26 mouse cellular contexts compared by ENCODE assay signal in genomic region chr12:82173623-82174022, GRCm38 (mm10). TPM values are rescaled to one million over a fixed set of nuclear protein-coding genes. Genes with fewer than 3 reads are reported as not detected.
DNase-seq lines count a peak whose midpoint lies in the region; ATAC-seq and TF ChIP-seq lines count a peak whose summit lies in the region.
"Had no signal": no experiment of that assay in that cellular context is flagged by ENCODE, and none has a peak within 500 bp of the region (broad histone marks: within the 10 kb centered on the region; RNA-seq: fewer than 3 reads in every experiment).

No protein-coding gene starts in this region.

- no peak overlapping the region for H3K4me3 ChIP-seq in forebrain, embryonic 12.5 days (replicated peaks)
- H3K4me3 ChIP-seq in forebrain, embryonic 10.5 days: no peak overlapping the region
- H3K4me3 ChIP-seq in intestine, postnatal 0 days (ENCODE audit: low read depth, low read length): no peak overlapping the region
- no peak overlapping the region for H3K4me3 ChIP-seq in intestine, embryonic 15.5 days (replicated peaks)
- no peak overlapping the region for H3K4me3 ChIP-seq in small intestine, adult 2 months (ENCODE audit: low read depth, low read length)
- H3K4me3 ChIP-seq: embryonic facial prominence, embryonic 12.5 days; embryonic facial prominence, embryonic 15.5 days; forebrain, embryonic 13.5 days; gastrocnemius, adult 2 months; heart, embryonic 13.5 days; hindbrain, embryonic 10.5 days; hindbrain, embryonic 13.5 days had no signal

- no peak for TF ChIP-seq POLR2A in small intestine, adult 2 months (IDR thresholded peaks at IDR 0.05; ENCODE audit: low read depth, low read length)

- no peak overlapping the region for H3K9ac ChIP-seq in forebrain, embryonic 12.5 days
- no peak overlapping the region for H3K9ac ChIP-seq in intestine, postnatal 0 days (ENCODE audit: low read depth, low read length)
- H3K9ac ChIP-seq in intestine, embryonic 15.5 days: no peak overlapping the region
- H3K9ac ChIP-seq: embryonic facial prominence, embryonic 12.5 days; embryonic facial prominence, embryonic 15.5 days; forebrain, embryonic 13.5 days; forebrain, postnatal 0 days; heart, embryonic 13.5 days; hindbrain, embryonic 13.5 days had no signal

- no peaks in the 10 kb centered on the region for H3K9me3 ChIP-seq in forebrain, embryonic 12.5 days
- no peaks in the 10 kb centered on the region; the same call in 1 of the 2 replicates for H3K9me3 ChIP-seq in forebrain, embryonic 10.5 days
- no peaks in the 10 kb centered on the region for H3K9me3 ChIP-seq in intestine, postnatal 0 days (ENCODE audit: control insufficient read depth)
- H3K9me3 ChIP-seq in intestine, embryonic 15.5 days: no peaks in the 10 kb centered on the region
- H3K9me3 ChIP-seq: embryonic facial prominence, embryonic 12.5 days; embryonic facial prominence, embryonic 15.5 days; forebrain, embryonic 13.5 days; heart, embryonic 13.5 days; hindbrain, embryonic 10.5 days; hindbrain, embryonic 13.5 days had no signal

- peaks cover 5% of the 10 kb centered on the region; the same call in 1 of the 2 replicates for H3K36me3 ChIP-seq in forebrain, embryonic 12.5 days (replicated peaks)
- H3K36me3 ChIP-seq in forebrain, embryonic 10.5 days (replicated peaks): peaks cover 25% of the 10 kb centered on the region
- peaks cover 4% of the 10 kb centered on the region; the same call in 1 of the 2 replicates for H3K36me3 ChIP-seq in intestine, postnatal 0 days (ENCODE audit: control insufficient read depth, insufficient read depth)
- H3K36me3 ChIP-seq in intestine, embryonic 15.5 days: no peaks in the 10 kb centered on the region
- H3K36me3 ChIP-seq in small intestine, adult 2 months (ENCODE audit: control insufficient read depth, insufficient read depth, low read length): peaks cover 3% of the 10 kb centered on the region; the same call in 1 of the 2 replicates
- H3K36me3 ChIP-seq: embryonic facial prominence, embryonic 12.5 days; embryonic facial prominence, embryonic 15.5 days; hindbrain, embryonic 13.5 days had no signal

- no peak overlapping the region for H3K27ac ChIP-seq in forebrain, embryonic 12.5 days
- no peak overlapping the region for H3K27ac ChIP-seq in forebrain, embryonic 10.5 days
- no peak overlapping the region for H3K27ac ChIP-seq in intestine, postnatal 0 days (ENCODE audit: low read depth, low read length)
- no peak overlapping the region for H3K27ac ChIP-seq in intestine, embryonic 15.5 days
- H3K27ac ChIP-seq in small intestine, adult 2 months (ENCODE audit: insufficient read depth, low read depth, low read length): peak overlapping the region; percentile 41
- H3K27ac ChIP-seq: embryonic facial prominence, embryonic 12.5 days; embryonic facial prominence, embryonic 15.5 days; forebrain, embryonic 13.5 days; gastrocnemius, adult 2 months; heart, embryonic 13.5 days; hindbrain, embryonic 10.5 days; hindbrain, embryonic 13.5 days had no signal

- ATAC-seq in forebrain, embryonic 12.5 days (ENCODE audit: low FRiP score): no peak
- ATAC-seq in intestine, postnatal 0 days: no peak
- ATAC-seq in intestine, embryonic 15.5 days: no peak
- ATAC-seq: forebrain, embryonic 13.5 days; forebrain, postnatal 0 days; hindbrain, embryonic 16.5 days; inflammation-experienced regulatory T-cells, adult 6 months had no signal

- 0 out of 2 replicates have a peak overlapping the region, but pooled peaks have one; percentile 5 for H3K4me2 ChIP-seq in forebrain, embryonic 12.5 days
- H3K4me2 ChIP-seq in intestine, postnatal 0 days (replicated peaks; ENCODE audit: low read depth): 0 out of 2 replicates have a peak overlapping the region, but pooled peaks have one; percentile 17
- no peak overlapping the region for H3K4me2 ChIP-seq in intestine, embryonic 15.5 days (replicated peaks)
- H3K4me2 ChIP-seq: embryonic facial prominence, embryonic 12.5 days; embryonic facial prominence, embryonic 15.5 days; forebrain, embryonic 13.5 days; heart, embryonic 13.5 days; hindbrain, embryonic 13.5 days had no signal

- no peak for DNase-seq in forebrain, embryonic 10.5 days (ENCODE audit: extremely low spot score, low spot score)
- peak; percentile 4 for DNase-seq in thymus, postnatal 4 days
- no peak for DNase-seq in thymus, postnatal 0 days (ENCODE audit: low spot score)
- no peak for DNase-seq in right cerebral cortex, postnatal 36 days (ENCODE audit: low spot score in 2 of 2)
- DNase-seq: adrenal gland, adult 2 months; adrenal gland, postnatal 14 days; cerebellum, adult 11 months; cerebellum, adult 2 months; cerebellum, adult 9-11 months; cerebellum, postnatal 25 days; forebrain, postnatal 0 days; gastrocnemius, adult 2 months; gastrocnemius, postnatal 14 days; heart, adult 18-20 months had no signal

- peaks cover 38% of the 10 kb centered on the region for H3K4me1 ChIP-seq in forebrain, embryonic 12.5 days
- peaks cover 51% of the 10 kb centered on the region for H3K4me1 ChIP-seq in forebrain, embryonic 10.5 days
- H3K4me1 ChIP-seq in intestine, postnatal 0 days (replicated peaks; ENCODE audit: control insufficient read depth, insufficient read depth, low read length): peaks cover 4% of the 10 kb centered on the region; the same call in 1 of the 2 replicates
- peaks cover 16% of the 10 kb centered on the region for H3K4me1 ChIP-seq in intestine, embryonic 15.5 days (replicated peaks)
- H3K4me1 ChIP-seq in small intestine, adult 2 months (ENCODE audit: control insufficient read depth, insufficient read depth, insufficient read length, low read length): peaks cover 20% of the 10 kb centered on the region; the same call in 1 of the 2 replicates

- WGBS in forebrain, embryonic 12.5 days: 86% methylated on average over 1 of the region's 1 CpGs
- WGBS in forebrain, embryonic 10.5 days: 91% methylated on average over 1 of the region's 1 CpGs
- WGBS in intestine, postnatal 0 days: 82% methylated on average over 1 of the region's 1 CpGs
- WGBS in intestine, embryonic 15.5 days: 93% methylated on average over 1 of the region's 1 CpGs
- WGBS in small intestine, adult 2 months: 29% methylated on average over 1 of the region's 1 CpGs

- TF ChIP-seq CTCF in intestine, postnatal 0 days (IDR thresholded peaks at IDR 0.05; ENCODE audit: low read depth): no peak
- no peak for TF ChIP-seq CTCF in small intestine, adult 2 months (IDR thresholded peaks at IDR 0.05; ENCODE audit: extremely low read depth, insufficient read length, insufficient replicate concordance, low read depth, low read length)

- H3K27me3 ChIP-seq in forebrain, embryonic 12.5 days: no peaks in the 10 kb centered on the region
- H3K27me3 ChIP-seq in forebrain, embryonic 10.5 days (ENCODE audit: poor library complexity, severe bottlenecking): no peaks in the 10 kb centered on the region
- H3K27me3 ChIP-seq in intestine, postnatal 0 days (replicated peaks; ENCODE audit: control insufficient read depth, insufficient read depth, low read length): no peaks in the 10 kb centered on the region
- no peaks in the 10 kb centered on the region for H3K27me3 ChIP-seq in intestine, embryonic 15.5 days (replicated peaks)
- no peaks in the 10 kb centered on the region for H3K27me3 ChIP-seq in small intestine, adult 2 months (ENCODE audit: control insufficient read depth, insufficient read depth, low read length)
- H3K27me3 ChIP-seq: embryonic facial prominence, embryonic 12.5 days; embryonic facial prominence, embryonic 15.5 days; forebrain, embryonic 13.5 days; heart, embryonic 13.5 days; hindbrain, embryonic 13.5 days had no signal

RNA-seq across cellular contexts. Expression of gene Sipa1l1, which starts 4.5 kb away (rescaled TPM):
- 35.8 and 41.7 TPM in 2 replicates for polyA plus RNA-seq in forebrain, embryonic 12.5 days (2016; fragmentation: Nextera tagmentation; extraction: Ambion mirVana)
- 39.0 and 40.6 TPM in 2 replicates for polyA plus RNA-seq in forebrain, embryonic 10.5 days (2016; fragmentation: Nextera tagmentation; extraction: Ambion mirVana)
- polyA plus RNA-seq in intestine, postnatal 0 days (2015; fragmentation: Nextera tagmentation; extraction: Ambion mirVana): 10.2 and 12.6 TPM in 2 replicates
- polyA plus RNA-seq in intestine, embryonic 15.5 days (2015; fragmentation: Nextera tagmentation; extraction: Ambion mirVana): 23.8 and 24.7 TPM in 2 replicates
- 17.1 and 18.6 TPM in 2 replicates for polyA plus RNA-seq in thymus, postnatal 0 days (2015; fragmentation: Nextera tagmentation; extraction: Ambion mirVana)
- 7.0 and 13.4 TPM in 2 replicates for polyA plus RNA-seq in small intestine, adult 2 months (2012; rRNA removed)
